Mouse (Mus musculus) G1E (cell line): ENCODE data around the gene Otop3.

Source experiments
- CTCF ChIP-seq: IDR thresholded peaks from 2 replicates; pipeline ENCODE4 v1.5.1; 2012; ENCODE audit warnings: low read depth, low read length, inconsistent platforms, mixed read lengths
- GATA1 ChIP-seq: IDR thresholded peaks from 2 replicates; pipeline ENCODE4 v1.6.1; 2012; ENCODE audit warnings: borderline replicate concordance, low read length, inconsistent platforms, mixed read lengths
- GATA2 ChIP-seq: IDR thresholded peaks from 2 replicates; pipeline ENCODE4 v1.6.1; 2012; ENCODE audit warnings: low read depth, low read length, inconsistent platforms, borderline replicate concordance
- POLR2AphosphoS5 ChIP-seq: IDR thresholded peaks from 2 replicates; pipeline ENCODE4 v1.6.1; 2012; ENCODE audit warnings: low read depth, low read length, inconsistent platforms; ENCODE audit not compliant: insufficient replicate concordance
- TAL1 ChIP-seq: conservative IDR thresholded peaks from 2 replicates; pipeline ENCODE4 v1.6.1; 2012; ENCODE audit warnings: low read depth, low read length, inconsistent platforms, mixed read lengths

- no peak for TF ChIP-seq TAL1
- TF ChIP-seq GATA2, result no peak
- TF ChIP-seq CTCF, result no peak
- no peak for TF ChIP-seq GATA1
- no peak for TF ChIP-seq POLR2AphosphoS5
These were observed 14.2 kb downstream of the Otop3 start for GRCm38 (mm10) chr11:115348681-115349248.
